In the genomic region with DNA sequence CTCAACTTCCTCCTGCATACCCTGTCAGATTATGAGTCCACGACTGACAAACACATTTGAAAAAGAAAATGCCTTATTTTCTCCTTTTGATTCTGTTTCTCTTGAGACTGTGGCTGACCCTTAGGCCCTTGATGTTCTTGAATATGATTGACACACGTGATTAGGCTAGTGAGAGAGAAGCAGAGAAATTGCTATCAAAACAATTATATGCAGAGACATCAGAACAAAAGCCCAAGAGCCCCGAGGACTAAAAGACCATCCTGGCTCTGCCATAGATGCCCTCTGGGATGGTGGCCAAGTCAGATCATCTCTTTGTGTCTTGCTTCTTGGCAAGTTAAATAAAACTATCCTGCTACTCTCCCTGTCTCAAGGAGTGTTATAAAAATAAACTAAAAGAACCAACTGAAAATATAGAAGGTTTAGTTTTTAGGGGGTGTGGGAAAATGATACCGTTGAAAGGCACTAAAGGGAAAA, we compare ENCODE assay signal across 8 mouse cellular contexts. TPM values are rescaled to one million over a fixed set of nuclear protein-coding genes. Genes with fewer than 3 reads are reported as not detected.
DNase-seq lines count a peak whose midpoint lies in the region; ATAC-seq and TF ChIP-seq lines count a peak whose summit lies in the region.

No protein-coding gene starts in this region.

- peak overlapping the region; percentile 92 for H3K27ac ChIP-seq in kidney, postnatal 0 days
- peak overlapping the region; percentile 91 for H3K27ac ChIP-seq in neural tube, embryonic 13.5 days (replicated peaks)

- no peak for TF ChIP-seq CTCF in lung, adult 2 months (IDR thresholded peaks at IDR 0.05; ENCODE audit: insufficient read depth, low read length)
- TF ChIP-seq CTCF in kidney, postnatal 0 days (IDR thresholded peaks at IDR 0.05; ENCODE audit: low read depth): no peak

- H3K4me3 ChIP-seq in lung, adult 2 months (replicated peaks; ENCODE audit: extremely low read depth, low read depth, low read length): peak overlapping the region; percentile 8
- H3K4me3 ChIP-seq in kidney, postnatal 0 days (replicated peaks; ENCODE audit: low read depth, low read length): peak overlapping the region; percentile 66
- H3K4me3 ChIP-seq in neural tube, embryonic 13.5 days: peak overlapping the region; percentile 55

- H3K9ac ChIP-seq in kidney, postnatal 0 days (ENCODE audit: low read depth, low read length): peak overlapping the region; percentile 92
- peak overlapping the region; percentile 77 for H3K9ac ChIP-seq in neural tube, embryonic 13.5 days

- H3K9me3 ChIP-seq in kidney, postnatal 0 days (replicated peaks; ENCODE audit: low read length): no peaks in the 10 kb centered on the region
- H3K9me3 ChIP-seq in neural tube, embryonic 13.5 days: no peaks in the 10 kb centered on the region

- no peaks in the 10 kb centered on the region for H3K27me3 ChIP-seq in kidney, postnatal 0 days (ENCODE audit: insufficient read depth, low read length)
- H3K27me3 ChIP-seq in neural tube, embryonic 13.5 days: no peaks in the 10 kb centered on the region

- no peak for TF ChIP-seq POLR2A in lung, adult 2 months (IDR thresholded peaks at IDR 0.05; ENCODE audit: borderline replicate concordance, extremely low read depth, low read depth, low read length)

- peaks cover 5% of the 10 kb centered on the region; the same call in 1 of the 2 replicates for H3K4me1 ChIP-seq in lung, adult 2 months (ENCODE audit: control insufficient read depth, insufficient read depth, low read length)
- H3K4me1 ChIP-seq in kidney, postnatal 0 days (replicated peaks; ENCODE audit: insufficient read depth, low read length): no peaks in the 10 kb centered on the region
- H3K4me1 ChIP-seq in neural tube, embryonic 13.5 days (replicated peaks): peaks cover 14% of the 10 kb centered on the region

- 24% methylated on average over 4 of the region's 4 CpGs for WGBS in lung, adult 2 months
- 44% methylated on average over 4 of the region's 4 CpGs for WGBS in kidney, postnatal 0 days
- WGBS in neural tube, embryonic 13.5 days: 46% methylated on average over 4 of the region's 4 CpGs

- ATAC-seq in erythroblast, adult 5-6 weeks (replicated peaks; ENCODE audit: low FRiP score, poor library complexity, severe bottlenecking): 0 out of 2 replicates have a peak, but pooled peaks have one; percentile 29
- no peak for ATAC-seq in kidney, postnatal 0 days (replicated peaks; ENCODE audit: low FRiP score, low read depth)
- ATAC-seq in neural tube, embryonic 13.5 days (ENCODE audit: low read depth): no peak

- H3K4me2 ChIP-seq in kidney, postnatal 0 days (ENCODE audit: low read length): peak overlapping the region; percentile 88
- peak overlapping the region; percentile 89 for H3K4me2 ChIP-seq in neural tube, embryonic 13.5 days

- H3K36me3 ChIP-seq in kidney, postnatal 0 days (ENCODE audit: insufficient read depth, low read length): no peaks in the 10 kb centered on the region
- H3K36me3 ChIP-seq in neural tube, embryonic 13.5 days: no peaks in the 10 kb centered on the region

- no peak for DNase-seq in lung, adult 2 months
- no peak for DNase-seq in lung, postnatal 25 days (ENCODE audit: low spot score)
- no peak for DNase-seq in kidney, postnatal 0 days (ENCODE audit: low spot score)
- no peak for DNase-seq in adrenal gland, adult 18-20 months (ENCODE audit: low spot score in 2 of 2)
- DNase-seq in layer of hippocampus, adult 18-20 months (ENCODE audit: low spot score in 2 of 2): no peak
- DNase-seq in gastrocnemius, adult 18-20 months (ENCODE audit: low spot score): no peak

RNA-seq across cellular contexts. Expression of a gene that starts 22.1 kb away (rescaled TPM):
- polyA plus RNA-seq in lung, adult 2 months (2012; rRNA removed): 64.5 and 78.1 TPM in 2 replicates
- total RNA-seq in erythroblast, adult 5-6 weeks (2015; ENCODE audit: low replicate concordance): 22.1 and 28.8 TPM in 2 replicates
- total RNA-seq in erythroblast, adult 5-6 weeks (2017; ENCODE audit: low replicate concordance): 7.8 and 10.9 TPM in 2 replicates
- 44.9 and 47.4 TPM in 2 replicates for polyA plus RNA-seq in kidney, postnatal 0 days (2015; fragmentation: Nextera tagmentation; extraction: Ambion mirVana)
- 120 and 121 TPM in 2 replicates for polyA plus RNA-seq in neural tube, embryonic 13.5 days (2015; fragmentation: Nextera tagmentation; extraction: Ambion mirVana)
- total RNA-seq in adrenal gland, adult 18-20 months (2021): 10 to 100 TPM; 67.2 to 68.1 TPM
- total RNA-seq in layer of hippocampus, adult 18-20 months (2021): 10 to 100 TPM; 54.7 to 57.8 TPM
- total RNA-seq in gastrocnemius, adult 18-20 months (2021): 10 to 100 TPM; 22.4 to 29.2 TPM

Comparison
In these comparisons a context has a peak if more than half of its experiments do, and no peak if none do; other contexts are left out.
1. H3K4me3 ChIP-seq: peak in every context shown above with its lines; median percentile 66 in kidney, postnatal 0 days; 55 in neural tube, embryonic 13.5 days; 8 in lung, adult 2 months.